Mouse (Mus musculus) lung, embryonic 14.5 days (tissue): ENCODE results near the gene Atp6v1c2. TPM values are rescaled to one million over a fixed set of nuclear protein-coding genes. Genes with fewer than 3 reads are reported as not detected.
A peak's percentile ranks its signal among the peaks of the same experiment; 100 is the strongest.

Experiments
- ATAC-seq: fragments of 200-750 bp; cut with Nextera tagmentation; 2 replicates; pipeline ENCODE4 v1.8.0; 2017; ENCODE audit warnings: mild to moderate bottlenecking, moderate TSS enrichment, moderate library complexity; ENCODE audit not compliant: insufficient read depth
- DNase-seq: peaks from one replicate; pipeline ENCODE4 v3.0.0-alpha.2; 2015
- H3K27ac ChIP-seq: fragments of 300-500 bp; sonication (generic); 2 replicates; pipeline ENCODE4 v1.5.1; 2014; ENCODE audit warnings: low read depth, mild to moderate bottlenecking, moderate library complexity
- H3K27me3 ChIP-seq: fragments of 300-500 bp; sonication (generic); 2 replicates; pipeline ENCODE4 v1.6.1; 2014; ENCODE audit warnings: low read length, control low read depth; ENCODE audit not compliant: insufficient read depth
- H3K36me3 ChIP-seq: fragments of 300-500 bp; sonication (generic); 2 replicates; pipeline ENCODE4 v1.6.1; 2014; ENCODE audit warnings: control low read depth; ENCODE audit not compliant: insufficient read depth
- H3K4me1 ChIP-seq: fragments of 300-500 bp; sonication (generic); 2 replicates; pipeline ENCODE4 v1.6.1; 2014; ENCODE audit warnings: antibody characterized with exemption, control low read depth; ENCODE audit not compliant: insufficient read depth
- H3K4me2 ChIP-seq: fragments of 300-500 bp; sonication (generic); 2 replicates; pipeline ENCODE4 v1.6.1; 2014; ENCODE audit warnings: mild to moderate bottlenecking
- H3K4me3 ChIP-seq: fragments of 300-500 bp; sonication (generic); 2 replicates; pipeline ENCODE4 v1.5.1; 2014; ENCODE audit warnings: low read depth, low read length
- H3K9ac ChIP-seq: fragments of 300-500 bp; sonication (generic); 2 replicates; pipeline ENCODE4 v1.6.1; 2014
- H3K9me3 ChIP-seq: fragments of 300-500 bp; sonication (generic); 2 replicates; pipeline ENCODE4 v1.6.1; 2016; ENCODE audit warnings: low read depth, low read length, control low read depth
- CTCF ChIP-seq: IDR thresholded peaks from 2 replicates; pipeline ENCODE4 v1.5.1; 2016; ENCODE audit warnings: antibody characterized with exemption, low read depth
- WGBS: fragments of 180-500 bp; shearing (Covaris S2); extraction: QIAGEN DNeasy Blood & Tissue Kit; methylation state at CpG from one replicate; pipeline ENCODE4 v1.1.7; 2014; 5-methylcytosine and 5-hydroxymethylcytosine counted together
- polyA plus RNA-seq: library from polyadenylated mRNA; unstranded; fragments of >200 nt; fragmentation: Nextera tagmentation; extraction: Ambion mirVana; gene quantifications from 2 replicates; pipeline ENCODE4 v1.2.1, GENCODE M21; 2014

The Atp6v1c2 gene
- polyA plus RNA-seq, 1 experiment from 2014 or later = 1.0 TPM

DNA sequence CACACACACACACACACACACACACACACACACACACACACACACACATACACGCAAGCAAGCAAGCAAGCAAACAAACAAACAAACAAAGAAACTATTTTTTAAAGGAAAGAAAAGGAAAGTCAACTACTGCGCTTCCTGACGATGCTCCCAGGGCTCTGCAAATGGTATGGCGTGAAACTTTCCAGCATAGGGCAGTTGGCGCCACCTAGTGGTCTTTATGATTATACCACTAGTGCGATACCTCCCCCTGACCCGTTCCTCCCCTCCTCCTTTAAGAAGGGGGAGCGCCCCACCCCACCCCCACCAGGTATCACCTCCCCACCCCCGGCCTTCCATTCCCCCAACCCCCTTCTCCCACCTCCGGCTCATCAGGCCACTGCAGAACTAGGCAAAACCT lies 72.3 kb downstream of the Atp6v1c2 start:
- H3K36me3 ChIP-seq = no peaks in the 10 kb centered on the region
- H3K4me2 ChIP-seq = no peak overlapping the region
- no peaks in the 10 kb centered on the region for H3K4me1 ChIP-seq
- H3K27me3 ChIP-seq = no peaks in the 10 kb centered on the region
- no peak overlapping the region for H3K27ac ChIP-seq
- no peak overlapping the region for H3K9ac ChIP-seq
- WGBS = 3% methylated on average over 10 of the region's 10 CpGs
- peak; percentile 62; the same call in 1 of the 2 replicates for ATAC-seq
- H3K9me3 ChIP-seq = no peaks in the 10 kb centered on the region
- peak; percentile 91 for DNase-seq
- no peak overlapping the region for H3K4me3 ChIP-seq
- peak; percentile 86 for TF ChIP-seq CTCF

DNA sequence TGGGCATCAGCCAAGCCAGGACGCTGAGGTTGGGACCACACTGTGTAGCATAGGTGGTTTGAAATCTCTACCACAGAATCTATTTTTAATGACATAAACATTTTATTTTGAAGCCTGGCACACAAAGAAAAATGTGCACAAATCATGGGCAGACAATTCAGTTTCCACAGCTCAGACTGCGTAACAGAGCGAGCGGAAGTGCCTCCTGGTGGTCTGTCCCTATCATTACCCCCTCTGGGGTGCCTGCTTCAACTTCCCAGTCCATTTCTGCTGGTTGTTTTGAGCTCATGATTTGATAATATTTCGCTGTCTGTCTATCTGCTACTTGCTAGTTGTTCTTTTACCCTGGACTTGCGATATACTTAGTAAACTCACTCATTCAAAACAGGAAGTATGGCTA lies 73.6 kb downstream of the Atp6v1c2 start:
- TF ChIP-seq CTCF = peak; percentile 41; the same call in 1 of the 2 replicates
- H3K27me3 ChIP-seq = no peaks in the 10 kb centered on the region
- H3K27ac ChIP-seq = no peak overlapping the region
- no peak overlapping the region for H3K4me2 ChIP-seq
- DNase-seq = peak; percentile 26
- WGBS = 79% methylated on average over 6 of the region's 6 CpGs
- H3K36me3 ChIP-seq = no peaks in the 10 kb centered on the region
- H3K4me3 ChIP-seq = no peak overlapping the region
- no peak for ATAC-seq
- H3K9ac ChIP-seq = no peak overlapping the region
- H3K4me1 ChIP-seq = no peaks in the 10 kb centered on the region
- H3K9me3 ChIP-seq = no peaks in the 10 kb centered on the region

DNA sequence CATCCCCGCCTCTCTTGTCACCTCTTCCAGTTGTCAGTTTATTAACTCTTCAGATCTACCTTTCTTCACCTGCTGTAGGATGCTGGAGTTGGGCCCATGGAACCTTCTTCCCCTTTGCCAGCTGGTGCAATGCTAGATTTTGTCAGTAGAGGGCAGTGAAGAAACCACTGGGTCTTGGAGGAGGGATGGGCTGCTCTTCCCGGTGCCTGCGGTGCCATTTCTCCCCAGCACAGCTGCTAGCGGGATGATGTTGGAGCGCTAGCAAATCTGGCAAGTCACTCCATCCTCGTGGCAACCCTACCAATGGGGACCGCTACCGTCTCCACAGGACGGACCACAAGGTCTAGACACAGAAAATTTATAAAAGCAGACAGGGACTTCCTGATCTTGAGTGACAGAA lies 76.1 kb downstream of the Atp6v1c2 start:
- H3K9ac ChIP-seq = no peak overlapping the region
- H3K4me2 ChIP-seq = no peak overlapping the region
- peak; percentile 24; the same call in 1 of the 2 replicates for ATAC-seq
- peak; percentile 83 for TF ChIP-seq CTCF
- H3K27ac ChIP-seq = no peak overlapping the region
- no peaks in the 10 kb centered on the region for H3K9me3 ChIP-seq
- WGBS = 10% methylated on average over 9 of the region's 9 CpGs
- peak; percentile 85 for DNase-seq
- H3K27me3 ChIP-seq = no peaks in the 10 kb centered on the region
- no peak overlapping the region for H3K4me3 ChIP-seq
- no peaks in the 10 kb centered on the region for H3K36me3 ChIP-seq
- no peaks in the 10 kb centered on the region for H3K4me1 ChIP-seq

DNA sequence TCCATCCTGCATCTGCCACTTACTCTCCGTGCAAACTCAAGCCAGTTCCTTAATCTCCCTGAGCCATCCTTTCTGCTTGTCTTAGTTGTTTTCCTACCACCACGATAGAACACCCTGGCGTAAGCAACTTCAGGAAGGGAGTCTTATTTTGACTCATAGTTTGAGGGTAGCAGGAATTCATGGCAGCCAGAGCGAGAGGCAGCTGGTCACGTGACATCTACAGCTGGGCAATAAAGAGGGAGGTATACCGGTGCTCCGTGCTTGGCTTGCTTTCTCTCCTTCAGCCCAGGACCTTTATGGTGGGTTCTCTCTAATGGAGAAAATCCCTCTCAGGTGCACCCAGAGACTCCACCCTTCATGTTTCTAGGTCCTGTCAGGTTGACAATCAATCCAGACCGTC lies 78.2 kb downstream of the Atp6v1c2 start:
- Histone ChIP-seq H3K9me3 (no peaks in the 10 kb centered on the region), H3K4me2 (no peak overlapping the region), H3K36me3 (no peaks in the 10 kb centered on the region), H3K27ac (no peak overlapping the region), H3K27me3 (no peaks in the 10 kb centered on the region), H3K4me3 (no peak overlapping the region), H3K9ac (no peak overlapping the region), H3K4me1 (no peaks in the 10 kb centered on the region)
- DNase-seq (no peak), ATAC-seq (no peak)
- WGBS = 69% methylated on average over 8 of the region's 8 CpGs
- no peak for TF ChIP-seq CTCF

DNA sequence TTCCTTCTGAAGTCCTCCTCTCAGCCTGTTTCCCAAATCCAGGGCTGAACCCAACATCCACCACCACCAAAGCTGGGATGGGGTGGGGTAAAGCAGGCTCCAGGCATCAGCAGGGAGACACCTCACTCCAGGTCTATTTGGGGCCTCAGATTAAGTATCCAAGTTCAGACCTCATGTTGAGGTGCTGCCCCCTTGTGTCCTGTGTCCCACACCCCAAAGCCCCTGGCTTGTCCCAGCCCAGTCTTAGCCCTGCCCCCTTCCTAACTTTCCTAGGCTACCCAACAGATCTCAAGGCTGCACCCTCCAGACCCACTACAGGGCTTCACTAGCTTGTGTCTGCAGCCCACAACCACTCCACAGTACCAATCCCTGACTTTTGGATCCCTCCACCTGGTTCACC lies 87.1 kb downstream of the Atp6v1c2 start:
- H3K4me1 ChIP-seq = no peaks in the 10 kb centered on the region
- no peak overlapping the region for H3K4me3 ChIP-seq
- DNase-seq (no peak), ATAC-seq (no peak)
- H3K4me2 ChIP-seq = no peak overlapping the region
- H3K9me3 ChIP-seq = no peaks in the 10 kb centered on the region
- TF ChIP-seq CTCF = no peak
- H3K27me3 ChIP-seq = no peaks in the 10 kb centered on the region
- no peaks in the 10 kb centered on the region for H3K36me3 ChIP-seq
- H3K9ac ChIP-seq = no peak overlapping the region
- H3K27ac ChIP-seq = no peak overlapping the region

DNA sequence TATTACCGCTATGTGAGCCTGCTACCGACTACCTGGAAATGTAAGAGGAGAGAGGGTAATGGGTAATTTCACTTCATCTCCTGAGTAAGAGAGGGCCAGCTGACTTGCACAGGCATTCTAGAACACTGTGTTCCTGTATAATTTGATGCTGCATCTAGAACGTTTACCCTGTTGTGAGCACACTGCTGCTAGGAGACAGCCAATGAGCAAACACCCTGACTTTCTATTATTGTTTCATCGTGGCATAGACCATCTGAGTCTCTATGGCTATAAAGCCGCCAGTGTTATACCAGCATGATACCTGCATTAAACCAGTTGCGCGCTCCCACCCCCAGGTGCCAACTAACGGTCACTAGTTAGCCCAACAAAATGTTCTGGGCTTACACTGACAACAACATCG lies 87.5 kb downstream of the Atp6v1c2 start:
- Histone ChIP-seq H3K36me3 (no peaks in the 10 kb centered on the region), H3K27ac (no peak overlapping the region), H3K4me1 (no peaks in the 10 kb centered on the region), H3K9ac (no peak overlapping the region), H3K4me3 (no peak overlapping the region), H3K9me3 (no peaks in the 10 kb centered on the region), H3K4me2 (no peak overlapping the region), H3K27me3 (no peaks in the 10 kb centered on the region)
- WGBS = 92% methylated on average over 9 of the region's 9 CpGs
- ATAC-seq = no peak
- no peak for TF ChIP-seq CTCF
- no peak for DNase-seq

DNA sequence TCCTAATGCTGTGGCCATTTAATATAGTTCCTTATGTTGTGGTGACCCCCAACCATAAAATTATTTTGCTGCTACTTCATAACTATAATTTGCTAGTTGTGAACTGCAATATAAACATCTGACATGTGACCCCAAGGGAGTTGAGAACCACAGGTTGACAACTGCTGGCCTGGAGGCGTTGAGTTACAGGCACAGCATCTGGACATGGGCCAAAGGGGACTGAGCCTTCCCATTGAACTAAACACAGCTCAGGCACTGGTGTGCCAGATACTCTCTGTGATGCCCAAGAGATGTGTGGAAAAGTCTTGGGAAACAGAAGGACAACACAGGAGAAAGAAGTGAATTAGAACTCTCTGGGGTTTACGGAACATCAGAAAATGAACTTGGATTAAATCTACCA lies 88.1 kb downstream of the Atp6v1c2 start:
- H3K4me3 ChIP-seq = no peak overlapping the region
- no peak overlapping the region for H3K9ac ChIP-seq
- DNase-seq = no peak
- no peaks in the 10 kb centered on the region for H3K27me3 ChIP-seq
- no peak overlapping the region for H3K4me2 ChIP-seq
- no peaks in the 10 kb centered on the region for H3K4me1 ChIP-seq
- H3K27ac ChIP-seq = no peak overlapping the region
- no peak for ATAC-seq
- no peaks in the 10 kb centered on the region for H3K36me3 ChIP-seq
- TF ChIP-seq CTCF = no peak
- 69% methylated on average over 2 of the region's 2 CpGs for WGBS
- H3K9me3 ChIP-seq = no peaks in the 10 kb centered on the region

DNA sequence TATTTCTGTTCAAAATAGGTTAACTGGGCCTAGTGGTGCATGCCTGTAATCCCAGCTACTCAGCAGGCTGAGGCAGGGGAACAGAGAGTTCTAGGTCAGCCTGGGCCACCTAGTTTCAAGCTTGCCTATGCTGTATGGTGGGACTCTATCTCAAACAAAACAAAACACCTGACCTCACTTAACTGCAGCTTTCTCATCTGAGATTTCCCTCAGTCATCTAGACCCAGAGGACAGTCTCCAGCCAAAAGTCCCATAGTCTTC lies 89.8 kb downstream of the Atp6v1c2 start:
- no peak for ATAC-seq
- Histone ChIP-seq H3K36me3 (no peaks in the 10 kb centered on the region), H3K9ac (no peak overlapping the region), H3K27me3 (no peaks in the 10 kb centered on the region), H3K4me1 (no peaks in the 10 kb centered on the region), H3K9me3 (no peaks in the 10 kb centered on the region), H3K4me3 (no peak overlapping the region), H3K4me2 (no peak overlapping the region), H3K27ac (no peak overlapping the region)
- DNase-seq = no peak
- no peak for TF ChIP-seq CTCF
